Mouse (Mus musculus) E14TG2a.4 (cell line): Measurements from ENCODE around the gene Spib.

Experiments
- CTCF ChIP-seq: conservative IDR thresholded peaks from 2 replicates; pipeline ENCODE4 v1.5.1; 2014; ENCODE audit warnings: low read length
- POU5F1 ChIP-seq: IDR thresholded peaks from 2 replicates; pipeline ENCODE4 v1.6.1; 2014; ENCODE audit warnings: low read length, borderline replicate concordance

GRCm38 (mm10) chr7:44529518-44529917 lies 2.4 kb downstream of the Spib start:
- TF ChIP-seq CTCF: no peak
- TF ChIP-seq POU5F1: no peak
